Mouse (Mus musculus) ES-E14 (cell line): ENCODE measurements around the gene Gm13420. TPM values are rescaled to one million over a fixed set of nuclear protein-coding genes. Genes with fewer than 3 reads are reported as not detected.
A peak's percentile ranks its signal among the peaks of the same experiment; 100 is the strongest.

Source experiments
- DNase-seq: peaks from one replicate; pipeline ENCODE4 v3.0.0-alpha.2; 2013; ENCODE audit warnings: low read depth, low spot score
- H3K27ac ChIP-seq: 2 replicates; pipeline ENCODE4 v1.5.1; 2012; ENCODE audit warnings: low read depth, mild to moderate bottlenecking, low read length, moderate library complexity, mixed read lengths; ENCODE audit not compliant: poor library complexity, insufficient read depth, severe bottlenecking
- H3K36me3 ChIP-seq: 2 replicates; pipeline ENCODE4 v1.6.1; 2012; ENCODE audit warnings: mild to moderate bottlenecking, low read length, moderate library complexity, mixed read lengths; ENCODE audit not compliant: control insufficient read depth, poor library complexity, insufficient read depth, severe bottlenecking
- H3K4me1 ChIP-seq, 2 experiments: fragments of 150-350 bp in 1 of 2; sonication (generic) in 1 of 2; 2 replicates each; pipeline ENCODE4 v1.6.1; 2012; ENCODE audit warnings: low read length in 2 of 2, mild to moderate bottlenecking in 1 of 2, mixed read lengths in 1 of 2; ENCODE audit not compliant: control insufficient read depth in 2 of 2, insufficient read depth in 2 of 2, poor library complexity in 1 of 2
- H3K4me3 ChIP-seq, 2 experiments: fragments of 150-350 bp in 1 of 2; sonication (generic) in 1 of 2; 2 replicates each; pipeline ENCODE4 v1.5.1; 2012; ENCODE audit warnings: low read length in 2 of 2, low read depth in 1 of 2, mild to moderate bottlenecking in 1 of 2, mixed read lengths in 1 of 2; ENCODE audit not compliant: insufficient read depth in 1 of 2, poor library complexity in 1 of 2, severe bottlenecking in 1 of 2
- H3K9ac ChIP-seq: 2 replicates; pipeline ENCODE4 v1.6.1; 2012; ENCODE audit warnings: low read depth, mild to moderate bottlenecking, low read length, mixed read lengths; ENCODE audit not compliant: poor library complexity, insufficient read depth, severe bottlenecking
- H3K9me3 ChIP-seq: fragments of 150-350 bp; sonication (generic); 2 replicates; pipeline ENCODE4 v1.6.1; 2012; ENCODE audit warnings: low read depth, mild to moderate bottlenecking, low read length; ENCODE audit not compliant: control insufficient read depth, insufficient read depth
- CHD2 ChIP-seq: IDR thresholded peaks from 2 replicates; pipeline ENCODE4 v1.6.1; 2014; ENCODE audit warnings: mild to moderate bottlenecking, low read depth, low read length, inconsistent platforms
- HCFC1 ChIP-seq: IDR thresholded peaks from 2 replicates; pipeline ENCODE4 v1.6.1; 2012; ENCODE audit warnings: low read length, inconsistent platforms, borderline replicate concordance; ENCODE audit not compliant: insufficient read depth
- MAFK ChIP-seq: IDR thresholded peaks from 2 replicates; pipeline ENCODE4 v1.6.1; 2014; ENCODE audit warnings: mild to moderate bottlenecking, low read depth, low read length, inconsistent platforms; ENCODE audit not compliant: insufficient read depth
- ZC3H11A ChIP-seq: IDR thresholded peaks from 2 replicates; pipeline ENCODE4 v1.6.1; 2012; ENCODE audit warnings: low read depth, mild to moderate bottlenecking, inconsistent platforms, low read length, borderline replicate concordance
- ZNF384 ChIP-seq: IDR thresholded peaks from 2 replicates; pipeline ENCODE4 v1.6.1; 2012; ENCODE audit warnings: low read depth, low read length, inconsistent platforms
- in situ Hi-C, 2 experiments: fragments of 600-800 bp; cut with MboI; formaldehyde crosslinking; loops; one replicate each; pipeline ENCODE4 v1.15.1; 2025; ENCODE audit warnings: low sequenced_read_pairs in 2 of 2, inconsistent platforms in 1 of 2; ENCODE audit not compliant: unreplicated experiment in 2 of 2
- total RNA-seq: library from RNA; depleted of rRNA; stranded (reverse); fragments of 300-350 nt; gene quantifications from 2 replicates; pipeline ENCODE4 v1.2.3, GENCODE M21; 2012

Gm13420 gene
- total RNA-seq, 1 experiment = 0.27 TPM

DNA sequence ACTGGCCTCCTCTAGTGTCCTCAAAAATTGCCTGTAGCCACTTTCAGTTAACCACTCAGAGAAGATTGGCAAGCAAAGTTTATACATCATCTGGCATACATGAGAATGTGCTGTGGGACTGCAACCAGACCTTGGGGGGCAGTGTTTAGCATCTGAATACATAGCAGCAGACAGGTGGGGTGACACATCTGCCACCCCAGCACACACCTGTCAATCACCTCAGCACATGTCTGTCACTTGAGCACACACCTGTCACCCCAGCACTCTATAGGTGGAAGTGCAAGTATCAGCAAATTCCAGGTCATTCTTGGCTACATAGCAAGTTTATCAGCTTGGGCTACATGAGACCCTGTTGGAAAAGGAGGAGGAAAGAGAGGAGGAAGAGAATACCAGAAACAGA lies 4.2 kb upstream of the Gm13420 start:
- in situ Hi-C loops = no loop called here
- Histone ChIP-seq H3K4me1 (0 out of 4 replicates have a peak, but pooled peaks cover 0 to 2% of the 10 kb centered on the region in 2 experiments), H3K36me3 (no peaks in the 10 kb centered on the region), H3K9ac (no peak overlapping the region), H3K9me3 (no peaks in the 10 kb centered on the region), H3K4me3 (no peak overlapping the region), H3K27ac (no peak overlapping the region)
- DNase-seq = no peak
- TF ChIP-seq CHD2 (no peak), ZNF384 (no peak), ZC3H11A (no peak)

DNA sequence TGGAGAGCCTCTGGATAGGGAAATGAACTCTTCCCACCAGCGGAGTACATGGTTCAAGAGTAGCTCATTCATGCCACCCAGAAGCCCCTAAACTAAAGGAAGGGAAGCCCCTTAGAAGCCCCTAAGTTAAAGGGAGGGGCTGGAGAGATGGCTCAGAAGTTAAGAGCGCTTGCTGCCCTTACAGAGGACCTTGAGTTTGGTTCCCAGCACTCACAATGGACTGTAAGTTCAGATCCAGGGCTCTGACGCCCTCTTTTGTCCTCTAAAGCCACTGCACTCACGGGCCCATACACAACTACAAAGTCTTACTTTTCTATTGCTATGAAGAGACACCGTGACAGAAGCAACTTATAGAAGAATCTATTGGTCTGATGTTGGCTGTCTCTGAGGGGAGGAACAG lies 912 bp upstream of the Gm13420 start:
- H3K4me1 ChIP-seq = peaks cover 0 to 7% of the 10 kb centered on the region in 2 experiments; a peak in 1 of 4 replicates

DNA sequence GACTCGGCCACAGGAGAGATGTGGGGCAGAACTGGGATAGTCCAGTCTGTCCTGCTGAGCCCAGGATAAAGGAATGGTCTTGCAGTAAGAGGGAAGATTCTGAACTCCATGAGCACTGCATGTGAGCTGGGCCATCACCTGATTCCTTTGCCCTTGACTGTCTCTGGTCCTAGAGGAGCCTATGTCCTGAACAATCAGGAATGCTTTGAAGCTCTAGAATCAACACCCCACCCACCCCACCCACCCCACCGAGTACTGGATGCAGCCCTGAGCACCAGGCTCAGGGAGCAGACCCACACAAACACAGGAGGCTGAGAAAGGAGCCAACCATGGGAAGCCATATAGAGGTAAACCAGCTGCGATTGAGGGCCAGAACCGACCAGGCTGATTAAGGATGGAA lies 3.0 kb downstream of the Gm13420 start:
- peak; percentile 60 for DNase-seq
- no peak overlapping the region for H3K4me3 ChIP-seq
- in situ Hi-C loops = no loop called here
- no peaks in the 10 kb centered on the region for H3K9me3 ChIP-seq
- no peak for TF ChIP-seq CHD2
- H3K36me3 ChIP-seq = no peaks in the 10 kb centered on the region
- no peak overlapping the region for H3K9ac ChIP-seq
- no peak overlapping the region for H3K27ac ChIP-seq
- H3K4me1 ChIP-seq = peaks cover 2 to 23% of the 10 kb centered on the region in 2 experiments; a peak in 2 of 4 replicates

More for the DNA sequence above, 912 bp upstream of the Gm13420 start:
- no peak for DNase-seq
- Histone ChIP-seq H3K9me3 (no peaks in the 10 kb centered on the region), H3K4me3 (no peak overlapping the region), H3K27ac (no peak overlapping the region), H3K36me3 (no peaks in the 10 kb centered on the region), H3K9ac (no peak overlapping the region)
- in situ Hi-C loops = no loop called here
- TF ChIP-seq ZNF384 (peak; percentile 85), ZC3H11A (no peak), CHD2 (no peak), HCFC1 (no peak), MAFK (no peak)

DNA sequence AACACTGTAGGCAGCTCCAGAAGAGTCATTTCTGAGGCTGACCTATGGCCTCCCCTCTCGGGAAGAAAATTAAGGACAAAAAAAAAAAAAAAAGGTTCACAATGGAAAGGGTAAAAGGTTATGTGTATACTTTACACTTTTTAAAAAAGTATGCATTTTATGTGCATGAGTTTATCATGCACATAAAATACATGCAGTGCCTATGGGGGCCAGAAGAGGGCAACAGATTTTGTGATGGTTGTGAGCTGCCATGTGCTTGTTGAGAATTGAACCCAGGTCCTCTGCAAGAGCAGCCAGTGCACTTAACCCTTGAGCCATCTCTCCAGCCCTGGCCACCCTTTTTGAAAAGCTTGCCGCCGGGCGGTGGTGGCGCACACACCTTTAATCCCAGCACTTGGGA lies 3.6 kb downstream of the Gm13420 start:
- Histone ChIP-seq H3K4me3 (peak overlapping the region in 1 of 2 experiments; percentile 67; a peak in 3 of 4 replicates), H3K9me3 (no peaks in the 10 kb centered on the region), H3K27ac (no peak overlapping the region), H3K4me1 (peaks cover 3 to 23% of the 10 kb centered on the region in 2 experiments; a peak in 2 of 4 replicates), H3K9ac (peak overlapping the region; percentile 72; the same call in 1 of the 2 replicates), H3K36me3 (no peaks in the 10 kb centered on the region)
- no peak for DNase-seq
- 0 out of 2 replicates have a peak, but pooled peaks have one; percentile 19 for TF ChIP-seq ZC3H11A
- TF ChIP-seq MAFK = no peak
- peak; percentile 93 for TF ChIP-seq ZNF384
- in situ Hi-C loops = no loop called here

GRCm38 (mm10) chr2:29747188-29747782 lies 4.2 kb downstream of the Gm13420 start:
- in situ Hi-C loops = no loop called here
- Histone ChIP-seq H3K4me1 (peaks cover 3 to 23% of the 10 kb centered on the region in 2 experiments; a peak in 2 of 4 replicates), H3K27ac (no peak overlapping the region), H3K36me3 (no peaks in the 10 kb centered on the region), H3K9ac (peak overlapping the region; percentile 72), H3K4me3 (peak overlapping the region; percentile 67 to 73), H3K9me3 (no peaks in the 10 kb centered on the region)
- TF ChIP-seq HCFC1 (no peak), CHD2 (no peak)
- DNase-seq = no peak
